Mouse (Mus musculus): ENCODE measurements around the gene Prune1. TPM values are rescaled to one million over a fixed set of nuclear protein-coding genes. Genes with fewer than 3 reads are reported as not detected.

Gene Prune1
- polyA plus RNA-seq, 1 experiment from 2014 or later, result 25.2 TPM

GRCm38 (mm10) chr3:95287541-95287940 is 5.7 kb upstream of the Prune1 start:
- Histone ChIP-seq H3K27me3 (no peaks in the 10 kb centered on the region), H3K4me3 (replicated peaks) (no peak overlapping the region), H3K36me3 (peaks cover 56% of the 10 kb centered on the region), H3K4me2 (no peak overlapping the region), H3K9ac (replicated peaks) (no peak overlapping the region), H3K9me3 (no peaks in the 10 kb centered on the region), H3K4me1 (replicated peaks) (peaks cover 17% of the 10 kb centered on the region), H3K27ac (no peak overlapping the region)
- 94% methylated on average over 3 of the region's 3 CpGs for WGBS
- no peak for ATAC-seq (ENCODE audit: insufficient number of reproducible peaks, insufficient read depth, low FRiP score, low TSS enrichment, low read depth)

GRCm38 (mm10) chr3:95286510-95286909 is 4.6 kb upstream of the Prune1 start:
- Histone ChIP-seq H3K36me3 (peaks cover 45% of the 10 kb centered on the region), H3K4me1 (replicated peaks) (peaks cover 17% of the 10 kb centered on the region), H3K4me3 (replicated peaks) (no peak overlapping the region), H3K9ac (replicated peaks) (no peak overlapping the region), H3K4me2 (no peak overlapping the region), H3K27me3 (no peaks in the 10 kb centered on the region), H3K9me3 (no peaks in the 10 kb centered on the region), H3K27ac (no peak overlapping the region)
- no peak for ATAC-seq (ENCODE audit: insufficient number of reproducible peaks, insufficient read depth, low FRiP score, low TSS enrichment, low read depth)
- 86% methylated on average over 7 of the region's 7 CpGs for WGBS

- Histone ChIP-seq H3K4me3 (replicated peaks) (no peak overlapping the region), H3K9ac (replicated peaks) (no peak overlapping the region), H3K9me3 (no peaks in the 10 kb centered on the region), H3K4me1 (replicated peaks) (peaks cover 17% of the 10 kb centered on the region), H3K4me2 (no peak overlapping the region), H3K27ac (no peak overlapping the region), H3K27me3 (no peaks in the 10 kb centered on the region), H3K36me3 (peaks cover 40% of the 10 kb centered on the region)
- 60% methylated on average over 5 of the region's 5 CpGs for WGBS
- no peak for ATAC-seq (ENCODE audit: insufficient number of reproducible peaks, insufficient read depth, low FRiP score, low TSS enrichment, low read depth)
Measured at GRCm38 (mm10) chr3:95286011-95286410, 4.1 kb upstream of the Prune1 start.

- H3K9ac ChIP-seq (replicated peaks), result no peak overlapping the region
- 93% methylated on average over 5 of the region's 5 CpGs for WGBS
- H3K4me3 ChIP-seq (replicated peaks), result no peak overlapping the region
- no peak overlapping the region for H3K27ac ChIP-seq
- no peaks in the 10 kb centered on the region for H3K27me3 ChIP-seq
- H3K4me1 ChIP-seq (replicated peaks), result peaks cover 20% of the 10 kb centered on the region
- H3K4me2 ChIP-seq, result no peak overlapping the region
- ATAC-seq (ENCODE audit: insufficient number of reproducible peaks, insufficient read depth, low FRiP score, low TSS enrichment, low read depth), result no peak
- peaks cover 34% of the 10 kb centered on the region for H3K36me3 ChIP-seq
- H3K9me3 ChIP-seq, result no peaks in the 10 kb centered on the region
Measured at GRCm38 (mm10) chr3:95285390-95285789, 3.5 kb upstream of the Prune1 start.

- Histone ChIP-seq H3K27ac (no peak overlapping the region; the same call in 1 of the 2 replicates), H3K4me1 (replicated peaks) (peaks cover 20% of the 10 kb centered on the region), H3K4me3 (replicated peaks) (0 out of 2 replicates have a peak overlapping the region, but pooled peaks have one; percentile 73), H3K27me3 (no peaks in the 10 kb centered on the region), H3K9ac (replicated peaks) (no peak overlapping the region), H3K36me3 (peaks cover 27% of the 10 kb centered on the region), H3K9me3 (no peaks in the 10 kb centered on the region), H3K4me2 (peak overlapping the region; percentile 79)
- WGBS, result 89% methylated on average over 12 of the region's 12 CpGs
- no peak for ATAC-seq (ENCODE audit: insufficient number of reproducible peaks, insufficient read depth, low FRiP score, low TSS enrichment, low read depth)
Measured at GRCm38 (mm10) chr3:95284501-95285281, 2.8 kb upstream of the Prune1 start.

- Histone ChIP-seq H3K9me3 (no peaks in the 10 kb centered on the region), H3K4me1 (replicated peaks) (peaks cover 20% of the 10 kb centered on the region), H3K36me3 (peaks cover 21% of the 10 kb centered on the region), H3K9ac (replicated peaks) (peak overlapping the region; percentile 84), H3K4me2 (peak overlapping the region; percentile 79), H3K27me3 (no peaks in the 10 kb centered on the region), H3K4me3 (replicated peaks) (peak overlapping the region; percentile 73), H3K27ac (no peak overlapping the region; the same call in 1 of the 2 replicates)
- 8% methylated on average over 1 of the region's 1 CpGs for WGBS
- no peak for ATAC-seq (ENCODE audit: insufficient number of reproducible peaks, insufficient read depth, low FRiP score, low TSS enrichment, low read depth)
Measured at GRCm38 (mm10) chr3:95284062-95284461, 2.2 kb upstream of the Prune1 start.

- Histone ChIP-seq H3K4me1 (replicated peaks) (peaks cover 20% of the 10 kb centered on the region), H3K27ac (peak overlapping the region; percentile 96), H3K36me3 (peaks cover 16% of the 10 kb centered on the region), H3K27me3 (no peaks in the 10 kb centered on the region), H3K4me3 (replicated peaks) (peak overlapping the region; percentile 73), H3K9me3 (no peaks in the 10 kb centered on the region), H3K4me2 (peak overlapping the region; percentile 79), H3K9ac (replicated peaks) (peak overlapping the region; percentile 84)
- WGBS, result under 1% methylated on average over 7 of the region's 7 CpGs
- no peak for ATAC-seq (ENCODE audit: insufficient number of reproducible peaks, insufficient read depth, low FRiP score, low TSS enrichment, low read depth)
Measured at GRCm38 (mm10) chr3:95283589-95283941, 1.7 kb upstream of the Prune1 start.

- Histone ChIP-seq H3K27ac (peak overlapping the region; percentile 96), H3K9me3 (no peaks in the 10 kb centered on the region), H3K27me3 (no peaks in the 10 kb centered on the region), H3K4me2 (peak overlapping the region; percentile 79), H3K4me1 (replicated peaks) (peaks cover 20% of the 10 kb centered on the region), H3K9ac (replicated peaks) (peak overlapping the region; percentile 84), H3K4me3 (replicated peaks) (peak overlapping the region; percentile 73), H3K36me3 (peaks cover 13% of the 10 kb centered on the region)
- WGBS, result under 1% methylated on average over 49 of the region's 51 CpGs
- ATAC-seq (ENCODE audit: insufficient number of reproducible peaks, insufficient read depth, low FRiP score, low TSS enrichment, low read depth), result peak; percentile 45; the same call in 1 of the 2 replicates
Measured at GRCm38 (mm10) chr3:95282865-95283588, 1.2 kb upstream of the Prune1 start.

GRCm38 (mm10) chr3:95282381-95282864 is 547 bp upstream of the Prune1 start:
- peaks cover 9% of the 10 kb centered on the region; the same call in 1 of the 2 replicates for H3K36me3 ChIP-seq
- H3K27ac ChIP-seq, result peak overlapping the region; percentile 96
- WGBS, result 2% methylated on average over 11 of the region's 11 CpGs
- ATAC-seq (ENCODE audit: insufficient number of reproducible peaks, insufficient read depth, low FRiP score, low TSS enrichment, low read depth), result no peak
- H3K4me2 ChIP-seq, result peak overlapping the region; percentile 79
- peaks cover 20% of the 10 kb centered on the region for H3K4me1 ChIP-seq (replicated peaks)
- H3K27me3 ChIP-seq, result no peaks in the 10 kb centered on the region
- H3K9me3 ChIP-seq, result no peaks in the 10 kb centered on the region
- peak overlapping the region; percentile 73 for H3K4me3 ChIP-seq (replicated peaks)
- H3K9ac ChIP-seq (replicated peaks), result peak overlapping the region; percentile 84

GRCm38 (mm10) chr3:95280747-95281146 is 1.1 kb downstream of the Prune1 start:
- H3K27me3 ChIP-seq, result no peaks in the 10 kb centered on the region
- H3K4me2 ChIP-seq, result peak overlapping the region; percentile 79
- H3K9ac ChIP-seq (replicated peaks), result peak overlapping the region; percentile 81
- no peak for ATAC-seq (ENCODE audit: insufficient number of reproducible peaks, insufficient read depth, low FRiP score, low TSS enrichment, low read depth)
- no peaks in the 10 kb centered on the region for H3K9me3 ChIP-seq
- H3K27ac ChIP-seq, result peak overlapping the region; percentile 87
- WGBS, result 18% methylated on average over 8 of the region's 8 CpGs
- peaks cover 3% of the 10 kb centered on the region; the same call in 1 of the 2 replicates for H3K36me3 ChIP-seq
- H3K4me1 ChIP-seq (replicated peaks), result peaks cover 20% of the 10 kb centered on the region
- H3K4me3 ChIP-seq (replicated peaks), result peak overlapping the region; percentile 73

GRCm38 (mm10) chr3:95277149-95277551 is 4.7 kb downstream of the Prune1 start:
- H3K27ac ChIP-seq, result no peak overlapping the region

More at GRCm38 (mm10) chr3:95277149-95277551, 4.7 kb downstream of the Prune1 start:
- Histone ChIP-seq H3K4me3 (replicated peaks) (no peak overlapping the region), H3K9ac (replicated peaks) (no peak overlapping the region), H3K9me3 (no peaks in the 10 kb centered on the region), H3K36me3 (peaks cover 19% of the 10 kb centered on the region; the same call in 1 of the 2 replicates), H3K27me3 (no peaks in the 10 kb centered on the region), H3K4me2 (no peak overlapping the region), H3K4me1 (replicated peaks) (peaks cover 3% of the 10 kb centered on the region)
- 100% methylated on average over 1 of the region's 1 CpGs for WGBS
- ATAC-seq (ENCODE audit: insufficient number of reproducible peaks, insufficient read depth, low FRiP score, low TSS enrichment, low read depth), result no peak
